Mouse (Mus musculus): ENCODE measurements around the gene Adgrd1. TPM values are rescaled to one million over a fixed set of nuclear protein-coding genes. Genes with fewer than 3 reads are reported as not detected.
"Not testable (repeated sequence)": the region's sequence is repeated elsewhere in the genome, so short reads cannot be mapped to it uniquely, and the experiment has no call there.

The Adgrd1 gene
- polyA plus RNA-seq, 3 experiments from 2014 or later = 0.34 to 1.5 (median 0.68) TPM

DNA sequence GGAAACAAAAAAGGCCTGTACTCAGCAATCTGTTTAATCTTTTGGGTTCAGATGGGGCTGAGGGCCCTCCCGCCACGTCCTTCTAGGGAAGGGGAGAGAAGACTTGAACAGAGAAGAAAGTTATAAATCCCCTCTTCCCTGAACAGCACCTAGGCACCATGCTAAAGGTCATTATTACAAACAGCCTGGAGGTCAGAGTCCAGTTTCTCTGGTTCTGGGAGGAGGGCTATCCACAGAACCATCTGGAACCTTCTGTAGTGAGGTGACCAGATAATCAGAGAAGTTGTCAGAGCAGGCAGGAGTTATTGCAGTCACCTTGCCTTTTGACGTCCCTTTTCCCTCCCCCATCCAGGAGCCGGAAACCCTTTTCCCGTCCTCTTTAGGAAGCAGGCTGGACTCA lies 2.3 kb upstream of the Adgrd1 start:
- ATAC-seq = no peak

DNA sequence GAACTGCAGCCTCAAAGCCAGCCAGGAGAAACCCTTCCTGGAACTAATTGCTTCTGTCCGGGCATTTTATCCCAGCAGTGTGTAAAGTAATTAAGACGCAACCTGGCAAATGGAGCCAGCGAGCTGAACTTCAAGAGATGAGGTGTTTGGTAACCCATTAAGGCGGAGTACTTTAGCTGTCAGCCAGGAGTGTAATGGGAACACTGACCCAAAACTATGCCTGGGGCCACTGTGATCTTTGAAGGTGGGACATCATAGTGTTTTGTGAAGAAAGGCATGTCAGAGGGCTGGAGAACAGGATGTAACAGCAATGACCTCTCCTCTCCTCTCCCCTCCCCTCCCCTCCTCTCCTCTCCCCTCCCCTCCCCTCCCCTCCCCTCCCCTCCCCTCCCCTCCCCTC lies 7.5 kb downstream of the Adgrd1 start:
- no peak for ATAC-seq

GRCm38 (mm10) chr5:129111729-129112128 lies 15.2 kb downstream of the Adgrd1 start:
- no peak for ATAC-seq

- ATAC-seq = no peak
Measured at GRCm38 (mm10) chr5:129113741-129114476, 17.4 kb downstream of the Adgrd1 start.

- no peak for ATAC-seq
Measured at GRCm38 (mm10) chr5:129116299-129116698, 19.7 kb downstream of the Adgrd1 start.

GRCm38 (mm10) chr5:129117593-129118113 lies 21.1 kb downstream of the Adgrd1 start:
- no peak for ATAC-seq

DNA sequence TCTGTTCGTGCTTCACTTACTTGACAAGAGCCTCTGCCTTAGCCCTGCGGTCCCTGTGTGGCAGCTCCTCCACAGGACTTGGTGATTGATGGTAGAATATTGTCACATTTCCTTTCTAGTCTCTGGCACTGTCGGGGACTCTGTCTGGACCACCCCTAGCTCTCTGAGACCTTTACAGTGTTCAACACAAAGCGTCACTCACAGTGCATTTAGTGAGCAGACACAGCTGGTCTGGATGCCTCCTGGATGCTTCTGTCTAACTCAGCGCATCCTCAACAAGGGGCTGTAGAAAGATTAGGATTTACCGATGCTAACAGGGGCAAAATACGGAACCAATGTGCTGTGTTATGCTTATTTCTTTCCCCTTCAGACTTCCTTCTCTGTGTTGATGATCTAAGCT lies 22.0 kb downstream of the Adgrd1 start:
- no peak for ATAC-seq

DNA sequence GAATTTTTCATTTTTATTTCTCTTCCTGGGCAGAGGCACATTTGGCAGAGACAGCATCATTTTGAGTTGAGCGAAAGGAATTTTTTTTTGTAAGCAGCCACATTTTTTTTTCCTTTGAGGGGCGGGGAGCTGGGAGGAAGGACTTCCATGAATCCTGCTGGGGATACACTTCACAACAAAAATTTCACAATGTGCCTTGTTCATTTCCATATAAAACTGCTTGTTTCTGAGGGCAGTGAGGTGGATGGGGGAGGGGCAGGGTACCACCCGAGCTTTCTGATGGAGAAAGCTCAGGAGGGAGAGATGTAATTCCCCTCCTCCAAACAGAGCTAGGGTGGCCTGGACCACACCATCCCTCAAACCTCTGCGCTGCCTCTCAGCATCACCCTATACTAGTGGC lies 22.6 kb downstream of the Adgrd1 start:
- no peak for ATAC-seq

DNA sequence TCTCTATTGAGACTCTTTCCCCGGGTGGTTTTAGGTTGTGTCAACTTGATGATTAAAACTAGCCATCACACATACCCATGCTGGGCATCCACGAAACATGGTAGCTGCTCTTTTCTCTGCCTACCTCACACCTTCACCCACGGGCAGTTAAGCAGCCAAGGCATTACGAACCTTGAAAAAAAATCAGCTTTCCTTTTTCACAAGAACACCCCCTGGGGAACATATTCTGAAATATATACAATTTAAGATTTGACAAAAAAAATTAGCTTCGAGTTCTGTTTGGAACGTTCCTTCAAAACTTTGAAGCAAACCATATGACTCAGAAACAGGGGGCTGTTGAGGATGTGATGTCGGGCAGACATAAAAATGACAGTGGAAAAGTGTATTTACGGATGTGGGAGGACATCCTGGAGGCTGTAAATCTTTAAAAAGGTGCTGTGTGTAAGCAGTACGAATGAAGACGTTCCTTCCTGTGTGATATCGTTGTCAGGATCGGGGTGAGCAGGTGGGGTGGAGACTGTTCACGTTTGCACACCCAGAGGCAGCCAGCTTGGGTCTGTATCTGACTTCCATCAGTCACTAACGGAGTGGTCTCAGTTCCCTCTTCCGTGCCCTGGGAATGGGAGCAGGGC lies 25.2 kb downstream of the Adgrd1 start:
- no peak for ATAC-seq

- ATAC-seq = no peak
Measured at GRCm38 (mm10) chr5:129122491-129122890, 25.9 kb downstream of the Adgrd1 start.

DNA sequence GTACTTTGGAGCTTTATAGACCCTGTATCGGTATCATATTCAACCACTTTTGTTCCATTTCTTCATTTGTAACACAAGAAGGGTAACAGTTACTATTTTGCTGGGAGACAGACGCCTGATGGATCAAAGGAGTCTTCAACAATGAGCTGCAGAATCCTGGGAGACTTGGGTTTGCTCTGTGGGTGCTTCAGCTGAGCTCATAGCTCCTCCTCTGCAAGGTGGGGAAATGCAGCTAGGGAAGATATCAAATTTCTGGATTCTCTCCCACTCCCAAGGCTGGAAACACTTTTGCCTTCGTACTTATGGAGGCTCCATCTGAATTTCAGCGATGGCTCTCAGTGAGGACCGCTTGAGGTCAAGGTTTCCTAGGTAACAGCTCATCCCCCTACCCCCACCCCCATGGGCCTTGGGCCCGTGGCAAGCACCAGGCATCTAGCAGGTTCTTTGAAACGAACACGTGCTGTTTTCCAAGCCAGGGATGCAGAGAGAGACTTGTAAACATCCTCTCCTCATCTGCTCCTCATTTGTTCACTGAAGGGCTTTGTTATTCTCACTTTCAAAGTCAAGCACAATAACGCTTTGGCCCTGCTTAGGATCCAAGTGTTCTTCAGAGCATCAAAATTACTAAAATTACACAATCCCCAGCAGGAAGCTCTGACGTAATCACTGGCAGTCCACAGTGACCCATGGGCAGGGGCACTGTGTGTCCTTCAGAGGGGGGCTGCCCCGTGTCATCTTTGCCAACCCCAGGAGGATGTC lies 27.7 kb downstream of the Adgrd1 start:
- ATAC-seq = no peak

- not testable (repeated sequence) for ATAC-seq
Measured at GRCm38 (mm10) chr5:129128310-129128709, 31.8 kb downstream of the Adgrd1 start.

DNA sequence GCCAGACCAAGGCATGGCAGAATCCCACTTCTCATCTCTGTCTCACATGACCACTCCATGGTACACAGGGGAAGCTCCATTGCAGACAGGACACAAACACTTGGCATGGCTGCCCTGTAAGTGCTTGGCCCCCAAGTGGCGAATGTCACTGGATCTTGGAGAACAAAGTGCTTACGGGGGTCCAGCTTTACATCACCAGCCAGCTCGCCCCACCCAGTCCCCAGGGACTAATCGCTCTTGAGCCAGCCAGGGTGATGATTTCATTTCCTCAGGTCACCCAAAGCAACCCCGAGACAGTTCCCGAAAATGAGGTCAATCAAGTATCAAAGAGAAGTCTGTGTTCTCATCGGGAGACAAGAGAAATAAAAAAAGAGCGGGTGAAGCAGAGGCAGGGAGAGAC lies 33.8 kb downstream of the Adgrd1 start:
- ATAC-seq = no peak

DNA sequence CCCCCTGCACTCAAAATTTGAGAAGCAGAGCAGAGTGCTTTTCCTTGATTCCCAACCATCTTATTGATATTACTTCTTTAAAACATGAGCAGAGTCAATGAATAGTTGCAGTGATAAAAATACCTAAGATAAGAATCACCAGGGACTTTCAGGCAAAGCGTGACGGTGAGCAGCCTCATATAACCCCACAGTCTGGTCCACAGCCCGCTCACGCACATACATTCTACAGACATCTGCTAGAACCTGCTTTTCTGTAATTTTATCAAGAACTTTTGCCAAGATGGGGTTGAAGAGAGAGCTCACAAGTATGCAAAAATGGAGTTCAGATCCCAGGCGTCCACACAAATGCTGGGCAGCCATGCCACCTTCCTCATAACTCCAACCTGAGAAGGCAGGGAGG lies 40.9 kb downstream of the Adgrd1 start:
- no peak for ATAC-seq

GRCm38 (mm10) chr5:129138576-129138975 lies 42.0 kb downstream of the Adgrd1 start:
- no peak for ATAC-seq

DNA sequence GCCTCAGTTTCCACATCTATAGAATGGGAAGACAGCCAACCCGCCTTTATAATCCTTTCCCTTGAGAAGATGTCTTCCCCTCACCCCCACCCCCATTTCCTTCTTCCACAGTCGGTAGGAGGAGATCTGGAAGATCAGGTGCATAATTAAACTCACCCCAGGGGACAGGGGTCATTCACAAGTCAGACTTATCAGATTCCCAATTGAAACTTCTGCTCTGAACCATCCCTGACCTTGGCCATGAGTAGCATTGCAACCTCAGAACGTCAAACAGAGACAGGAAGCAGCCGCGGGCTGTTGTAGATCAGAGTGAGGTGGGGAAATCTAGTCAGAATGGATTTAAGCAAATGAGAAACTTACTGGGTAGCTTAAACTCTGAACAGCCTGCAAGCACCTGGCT lies 46.3 kb downstream of the Adgrd1 start:
- ATAC-seq = no peak

DNA sequence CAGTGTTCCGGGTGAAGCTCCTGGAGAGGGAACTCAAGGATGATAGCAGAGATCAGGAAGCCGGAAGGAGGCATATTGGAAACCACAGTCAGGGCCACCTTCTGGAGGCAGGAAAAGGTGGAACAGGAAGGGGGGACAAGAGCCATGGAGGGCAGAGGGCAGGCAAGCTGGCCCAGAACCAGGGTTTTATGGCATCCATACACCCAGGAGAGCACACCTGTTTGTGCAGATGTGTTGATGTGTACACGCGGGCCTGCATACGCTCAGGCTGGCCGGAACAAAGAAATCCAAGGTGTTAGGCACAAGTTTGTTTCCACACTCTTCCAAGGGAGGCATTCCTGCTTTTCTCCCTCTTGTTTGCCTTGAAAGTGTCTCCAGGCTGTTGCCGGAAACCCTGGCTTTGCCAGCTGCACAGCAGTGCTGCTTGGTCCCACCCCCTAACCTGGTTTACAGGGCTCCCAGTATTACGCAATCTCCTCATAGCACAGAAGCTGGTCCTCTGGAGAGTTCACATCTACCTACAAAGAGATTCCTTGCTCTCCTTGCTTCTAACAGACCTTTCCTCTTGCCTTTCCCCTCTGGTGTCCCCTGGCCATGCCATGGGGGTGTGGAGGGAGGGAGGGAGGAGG lies 48.9 kb downstream of the Adgrd1 start:
- ATAC-seq = no peak

GRCm38 (mm10) chr5:129146892-129147509 lies 50.5 kb downstream of the Adgrd1 start:
- ATAC-seq = no peak

GRCm38 (mm10) chr5:129148485-129148884 lies 51.9 kb downstream of the Adgrd1 start:
- ATAC-seq = no peak

DNA sequence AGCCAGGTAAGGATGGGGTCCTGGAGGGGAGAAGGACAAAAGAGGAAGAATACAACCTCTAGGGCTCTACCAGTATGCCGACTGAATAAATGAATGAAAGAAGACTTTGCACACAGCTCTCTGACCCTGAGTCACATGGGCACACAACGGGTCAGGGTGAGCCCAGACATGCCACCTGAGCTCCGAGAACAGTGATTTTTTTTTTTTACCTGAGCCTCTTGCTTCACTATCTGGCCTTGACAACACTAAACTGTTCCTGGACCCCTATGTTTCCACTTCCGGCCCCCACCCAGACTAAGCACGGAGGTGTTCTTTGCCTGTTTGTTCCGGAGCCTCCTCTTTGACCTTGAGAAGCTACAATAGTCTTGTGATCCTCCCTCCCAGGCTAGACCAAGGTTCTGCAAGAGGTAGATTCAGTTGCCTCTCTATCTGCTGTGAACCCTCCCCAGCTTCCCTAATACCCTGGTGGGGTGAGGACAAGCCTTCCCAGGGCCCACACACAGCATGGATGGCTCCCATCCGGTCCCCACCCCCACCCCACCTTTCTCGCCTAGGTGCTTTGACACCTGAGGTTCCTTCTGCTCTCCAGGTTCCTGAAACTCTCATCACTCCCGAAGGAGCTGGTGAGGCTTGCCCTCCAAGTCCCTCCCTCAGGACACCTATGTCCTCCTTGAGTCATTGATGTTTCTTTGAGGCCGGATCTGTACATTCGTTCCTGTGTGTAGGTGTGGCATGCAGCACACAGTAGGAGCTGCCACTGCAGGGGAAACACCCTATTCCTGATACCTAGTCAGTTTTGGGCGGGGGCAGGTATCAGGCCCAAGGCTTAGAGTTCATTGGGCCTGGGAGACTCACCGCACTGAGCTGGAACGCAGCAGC lies 58.7 kb downstream of the Adgrd1 start:
- no peak for ATAC-seq

GRCm38 (mm10) chr5:129155902-129156311 lies 59.4 kb downstream of the Adgrd1 start:
- no peak for ATAC-seq
